9 mouse cellular contexts compared by ENCODE assay signal in the genomic region with DNA sequence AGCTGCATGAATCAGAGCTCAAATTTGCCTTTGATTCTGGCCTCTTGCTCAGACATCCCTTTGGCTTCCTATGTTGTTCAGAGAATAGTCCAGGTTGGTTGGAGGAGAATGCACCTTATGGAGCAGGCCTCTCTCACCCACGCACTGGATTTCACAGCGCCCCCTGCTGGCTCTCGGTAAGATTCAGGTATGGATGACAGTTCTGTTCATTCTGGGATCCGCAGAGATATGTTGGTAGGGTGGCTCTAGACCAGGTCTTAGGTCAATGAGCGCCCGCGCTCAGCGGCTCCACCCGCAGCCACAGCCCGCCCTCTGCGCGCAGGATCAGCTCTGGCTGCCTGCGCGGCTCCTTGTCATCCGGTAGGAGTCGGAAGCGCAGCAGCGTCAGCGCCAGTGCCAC. TPM values are rescaled to one million over a fixed set of nuclear protein-coding genes. Genes with fewer than 3 reads are reported as not detected.
DNase-seq lines count a peak whose midpoint lies in the region; ATAC-seq and TF ChIP-seq lines count a peak whose summit lies in the region.
"Had no signal": no experiment of that assay in that cellular context is flagged by ENCODE, and none has a peak within 500 bp of the region (broad histone marks: within the 10 kb centered on the region; RNA-seq: fewer than 3 reads in every experiment).

No protein-coding gene starts in this region.

- peak overlapping the region; percentile 20; the same call in 1 of the 2 replicates for H3K4me3 ChIP-seq in heart, embryonic 13.5 days
- H3K4me3 ChIP-seq in kidney, postnatal 0 days (replicated peaks; ENCODE audit: low read depth, low read length): no peak overlapping the region
- H3K4me3 ChIP-seq in lung, postnatal 0 days (ENCODE audit: low read depth, low read length): no peak overlapping the region

- no peak for TF ChIP-seq EP300 in lung, postnatal 0 days (IDR thresholded peaks at IDR 0.05)

- no peaks in the 10 kb centered on the region for H3K9me3 ChIP-seq in heart, embryonic 13.5 days
- H3K9me3 ChIP-seq in kidney, postnatal 0 days (replicated peaks; ENCODE audit: low read length): no peaks in the 10 kb centered on the region
- no peaks in the 10 kb centered on the region for H3K9me3 ChIP-seq in lung, postnatal 0 days (ENCODE audit: low read length)

- TF ChIP-seq CTCF in kidney, postnatal 0 days (IDR thresholded peaks at IDR 0.05; ENCODE audit: low read depth): peak; percentile 75
- TF ChIP-seq CTCF in lung, postnatal 0 days (IDR thresholded peaks at IDR 0.05): peak; percentile 72

- peaks cover 29% of the 10 kb centered on the region for H3K27me3 ChIP-seq in heart, embryonic 13.5 days (replicated peaks)
- H3K27me3 ChIP-seq in kidney, postnatal 0 days (ENCODE audit: insufficient read depth, low read length): no peaks in the 10 kb centered on the region
- H3K27me3 ChIP-seq in lung, postnatal 0 days (replicated peaks; ENCODE audit: insufficient read depth, low read length): no peaks in the 10 kb centered on the region

- H3K4me1 ChIP-seq in heart, embryonic 13.5 days: no peaks in the 10 kb centered on the region
- no peaks in the 10 kb centered on the region for H3K4me1 ChIP-seq in kidney, postnatal 0 days (replicated peaks; ENCODE audit: insufficient read depth, low read length)
- H3K4me1 ChIP-seq in lung, postnatal 0 days (ENCODE audit: insufficient read depth, low read depth, low read length): no peaks in the 10 kb centered on the region

- H3K4me2 ChIP-seq in heart, embryonic 13.5 days: peak overlapping the region; percentile 56
- H3K4me2 ChIP-seq in kidney, postnatal 0 days (ENCODE audit: low read length): peak overlapping the region; percentile 36; the same call in 1 of the 2 replicates
- H3K4me2 ChIP-seq in lung, postnatal 0 days (replicated peaks; ENCODE audit: low read depth, low read length): no peak overlapping the region

- 13% methylated on average over 19 of the region's 19 CpGs for WGBS in heart, embryonic 13.5 days
- 10% methylated on average over 19 of the region's 19 CpGs for WGBS in kidney, postnatal 0 days
- WGBS in lung, postnatal 0 days: 17% methylated on average over 19 of the region's 19 CpGs

- no peaks in the 10 kb centered on the region for H3K36me3 ChIP-seq in heart, embryonic 13.5 days
- no peaks in the 10 kb centered on the region for H3K36me3 ChIP-seq in kidney, postnatal 0 days (ENCODE audit: insufficient read depth, low read length)
- no peaks in the 10 kb centered on the region for H3K36me3 ChIP-seq in lung, postnatal 0 days (ENCODE audit: insufficient read depth, low read length)

- peak; percentile 45 for DNase-seq in T-cell, adult 2 months (ENCODE audit: low spot score)
- DNase-seq in cerebellum, postnatal 4 days (ENCODE audit: low spot score in 2 of 2): peak; percentile 37 to 48
- peak; percentile 56 for DNase-seq in kidney, postnatal 0 days (ENCODE audit: low spot score)
- peak; percentile 29 for DNase-seq in lung, postnatal 0 days (ENCODE audit: low spot score)
- DNase-seq in retina, adult 2 months (ENCODE audit: low read depth, low spot score): peak; percentile 48

- 0 out of 2 replicates have a peak overlapping the region, but pooled peaks have one; percentile 19 for H3K9ac ChIP-seq in heart, embryonic 13.5 days
- 0 out of 2 replicates have a peak overlapping the region, but pooled peaks have one; percentile 18 for H3K9ac ChIP-seq in kidney, postnatal 0 days (ENCODE audit: low read depth, low read length)
- no peak overlapping the region for H3K9ac ChIP-seq in lung, postnatal 0 days (replicated peaks; ENCODE audit: low read depth)

- ATAC-seq in CD4-positive, CD25-positive, alpha-beta regulatory T cell, adult 4 months: peak; percentile 66
- no peak for ATAC-seq in heart, embryonic 13.5 days (ENCODE audit: extremely low read depth, insufficient number of reproducible peaks, low FRiP score, low TSS enrichment)
- 0 out of 2 replicates have a peak, but pooled peaks have one; percentile 49 for ATAC-seq in kidney, postnatal 0 days (replicated peaks; ENCODE audit: low FRiP score, low read depth)
- ATAC-seq in lung, postnatal 0 days: no peak
- no peak for ATAC-seq in erythroblast, adult 5-6 weeks (replicated peaks; ENCODE audit: low FRiP score, poor library complexity, severe bottlenecking)

- no peak overlapping the region for H3K27ac ChIP-seq in heart, embryonic 13.5 days (replicated peaks)
- no peak overlapping the region for H3K27ac ChIP-seq in kidney, postnatal 0 days
- H3K27ac ChIP-seq in lung, postnatal 0 days (ENCODE audit: low read length): no peak overlapping the region

RNA-seq across cellular contexts. Expression of gene Cyp4f14, which starts 11.9 kb away (rescaled TPM):
- not detected for polyA plus RNA-seq in CD4-positive, CD25-positive, alpha-beta regulatory T cell, adult 4 months (2017; shearing (Covaris generic))
- not detected in 2 replicates for polyA plus RNA-seq in heart, embryonic 13.5 days (2015; fragmentation: Nextera tagmentation; extraction: Ambion mirVana)
- not detected in 2 replicates for polyA plus RNA-seq in kidney, postnatal 0 days (2015; fragmentation: Nextera tagmentation; extraction: Ambion mirVana)
- polyA plus RNA-seq in lung, postnatal 0 days (2015; fragmentation: Nextera tagmentation; extraction: Ambion mirVana): not detected in 2 replicates
- total RNA-seq in erythroblast, adult 5-6 weeks (2015; ENCODE audit: low replicate concordance): not detected in 2 replicates
- not detected in 2 replicates for total RNA-seq in erythroblast, adult 5-6 weeks (2017; ENCODE audit: low replicate concordance)
- total RNA-seq: hematopoietic stem cell, adult 5-6 weeks had no signal

RNA-seq across cellular contexts. Expression of gene Zfp870, which starts 13.8 kb away (rescaled TPM):
- 10 to 100 TPM; 11.6 to 13.8 TPM for polyA plus RNA-seq in CD4-positive, CD25-positive, alpha-beta regulatory T cell, adult 4 months (2017; shearing (Covaris generic))
- 4.3 and 4.8 TPM in 2 replicates for polyA plus RNA-seq in heart, embryonic 13.5 days (2015; fragmentation: Nextera tagmentation; extraction: Ambion mirVana)
- polyA plus RNA-seq in kidney, postnatal 0 days (2015; fragmentation: Nextera tagmentation; extraction: Ambion mirVana): 6.9 and 7.5 TPM in 2 replicates
- 3.9 and 4.9 TPM in 2 replicates for polyA plus RNA-seq in lung, postnatal 0 days (2015; fragmentation: Nextera tagmentation; extraction: Ambion mirVana)
- 1.3 TPM in 1 of 2 replicates, not detected in the other for total RNA-seq in erythroblast, adult 5-6 weeks (2015; ENCODE audit: low replicate concordance)
- total RNA-seq in erythroblast, adult 5-6 weeks (2017; ENCODE audit: low replicate concordance): 0.17 and 1.1 TPM in 2 replicates

RNA-seq across cellular contexts. Expression of gene Cyp4f13, which starts 42.0 kb away (rescaled TPM):
- polyA plus RNA-seq in CD4-positive, CD25-positive, alpha-beta regulatory T cell, adult 4 months (2017; shearing (Covaris generic)): 10 to 100 TPM; 43.6 to 81.3 TPM
- polyA plus RNA-seq in heart, embryonic 13.5 days (2015; fragmentation: Nextera tagmentation; extraction: Ambion mirVana): 6.9 and 9.1 TPM in 2 replicates
- polyA plus RNA-seq in kidney, postnatal 0 days (2015; fragmentation: Nextera tagmentation; extraction: Ambion mirVana): 15.6 and 18.4 TPM in 2 replicates
- 20.8 and 22.0 TPM in 2 replicates for polyA plus RNA-seq in lung, postnatal 0 days (2015; fragmentation: Nextera tagmentation; extraction: Ambion mirVana)
- total RNA-seq in erythroblast, adult 5-6 weeks (2015; ENCODE audit: low replicate concordance): 1.3 and 4.0 TPM in 2 replicates
- 0.70 and 2.3 TPM in 2 replicates for total RNA-seq in erythroblast, adult 5-6 weeks (2017; ENCODE audit: low replicate concordance)

Comparison
In these comparisons a context has a peak if more than half of its experiments do, and no peak if none do; other contexts are left out.
1. ATAC-seq: peak in CD4-positive, CD25-positive, alpha-beta regulatory T cell, adult 4 months (single experiment) and kidney, postnatal 0 days (single experiment); none in heart, embryonic 13.5 days (single experiment), lung, postnatal 0 days (single experiment) and erythroblast, adult 5-6 weeks (single experiment).
2. Peak in every context shown above with its lines, with median percentiles within 50 percentile points of each other: DNase-seq.